Mouse (Mus musculus): ENCODE data around the gene Fbxw24.
"Not testable (repeated sequence)": the region's sequence is repeated elsewhere in the genome, so short reads cannot be mapped to it uniquely, and the experiment has no call there.

Fbxw24 gene

DNA sequence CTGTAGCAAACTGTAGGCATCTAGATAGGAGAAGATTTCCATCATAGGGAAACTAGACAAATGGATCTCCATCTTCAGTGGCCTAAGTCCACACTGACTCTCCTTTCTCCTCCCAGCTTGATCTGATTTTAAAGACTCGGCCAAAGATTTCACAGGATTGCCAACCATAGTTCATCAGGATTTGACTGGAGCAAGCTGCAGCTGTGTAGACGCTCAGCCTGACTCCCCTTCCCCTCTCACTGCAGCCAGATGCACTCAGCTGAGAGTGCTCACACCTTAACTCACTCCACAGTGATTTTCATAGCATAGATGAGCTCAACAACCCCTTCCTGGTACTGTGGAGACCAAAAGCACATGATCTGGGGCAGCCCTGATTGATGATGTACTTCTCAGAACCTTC, at the start of gene Fbxw24:
Fbxw24 (minus strand) TSS at position 101 of the 400 bp plus-strand sequence.
- not testable (repeated sequence) for DNase-seq (ENCODE audit: low spot score in 2 of 2)

- not testable (repeated sequence) for DNase-seq (ENCODE audit: low spot score in 2 of 2)
These were observed 38.7 kb upstream of the Fbxw24 start, which contains the start of gene Fbxw25 for GRCm38 (mm10) chr9:109664552-109664951. Gene Fbxw25, minus strand, starts transcription at chr9:109664652.

- DNase-seq (ENCODE audit: low spot score in 2 of 2): peak; percentile 0 to 1
These were observed 19.0 kb downstream of the Fbxw24 start for GRCm38 (mm10) chr9:109606837-109607236.

GRCm38 (mm10) chr9:109602128-109602527, 23.7 kb downstream of the Fbxw24 start:
- not testable (repeated sequence) for DNase-seq (ENCODE audit: low spot score in 2 of 2)

DNA sequence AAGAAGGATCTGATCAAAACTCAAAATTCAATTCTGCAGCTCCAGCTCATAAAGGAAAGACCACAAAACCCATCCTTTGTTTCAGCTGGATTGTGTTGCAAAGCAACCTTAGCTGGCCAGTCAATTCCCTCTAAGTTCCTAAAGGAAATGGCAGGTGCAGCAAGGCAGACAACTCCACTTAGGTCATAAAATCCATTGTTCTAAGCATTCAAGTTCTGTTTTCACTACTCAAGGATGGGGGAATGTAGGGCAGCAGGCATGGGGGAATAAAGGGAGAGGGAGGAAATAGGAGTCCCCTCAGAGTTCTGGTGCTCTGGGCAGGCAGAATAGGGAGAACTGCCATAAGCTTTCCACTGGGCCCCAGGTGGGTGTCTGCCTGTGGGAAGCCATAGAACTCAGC, 28.6 kb downstream of the Fbxw24 start:
- no peak for DNase-seq (ENCODE audit: low spot score in 2 of 2)

DNA sequence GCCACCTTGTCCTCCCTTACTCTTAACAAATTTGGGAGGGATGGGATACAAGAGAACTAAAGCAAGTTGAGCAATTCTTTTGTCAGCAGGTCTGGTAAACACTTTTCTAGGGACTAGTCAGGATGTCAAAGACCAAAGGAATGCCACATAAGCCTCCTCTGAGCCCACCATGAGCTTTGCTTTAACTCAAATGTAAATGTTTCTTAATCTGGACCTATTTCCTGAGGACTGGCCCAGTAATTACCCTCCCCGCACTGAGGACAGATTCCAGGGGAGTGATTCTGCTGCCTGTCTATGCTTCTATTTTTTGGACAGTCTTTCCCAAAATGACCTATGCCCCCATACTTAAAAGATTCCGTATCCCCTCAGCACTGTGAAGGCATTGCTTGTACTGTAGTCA, 31.0 kb downstream of the Fbxw24 start:
- DNase-seq (ENCODE audit: low spot score in 2 of 2): no peak

DNA sequence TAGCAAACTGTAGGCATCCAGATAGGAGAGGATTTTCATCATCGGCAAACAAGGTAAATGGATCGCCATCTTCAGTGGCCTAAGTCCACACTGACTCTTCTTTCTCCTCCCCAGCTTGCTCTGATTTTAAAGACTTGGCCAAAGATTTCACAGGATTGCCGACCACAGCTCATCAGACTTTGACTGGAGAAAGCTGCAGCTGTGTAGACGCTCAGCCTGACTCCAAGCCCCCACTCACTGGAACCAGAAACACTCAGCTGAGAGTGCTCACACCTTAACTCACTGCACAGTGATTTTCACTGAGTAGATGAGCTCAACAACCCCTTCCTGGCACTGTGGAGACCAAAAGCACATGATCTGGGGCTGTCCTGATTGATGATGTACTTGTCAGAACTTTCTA, 57.7 kb downstream of the Fbxw24 start, which contains the start of gene Fbxw15:
Fbxw15 (minus strand) TSS at position 101 of the 400 bp plus-strand sequence.
- not testable (repeated sequence) for DNase-seq (ENCODE audit: low spot score in 2 of 2)

- no peak for DNase-seq (ENCODE audit: low spot score in 2 of 2)
These were observed 60.3 kb downstream of the Fbxw24 start for GRCm38 (mm10) chr9:109565546-109565945.

DNA sequence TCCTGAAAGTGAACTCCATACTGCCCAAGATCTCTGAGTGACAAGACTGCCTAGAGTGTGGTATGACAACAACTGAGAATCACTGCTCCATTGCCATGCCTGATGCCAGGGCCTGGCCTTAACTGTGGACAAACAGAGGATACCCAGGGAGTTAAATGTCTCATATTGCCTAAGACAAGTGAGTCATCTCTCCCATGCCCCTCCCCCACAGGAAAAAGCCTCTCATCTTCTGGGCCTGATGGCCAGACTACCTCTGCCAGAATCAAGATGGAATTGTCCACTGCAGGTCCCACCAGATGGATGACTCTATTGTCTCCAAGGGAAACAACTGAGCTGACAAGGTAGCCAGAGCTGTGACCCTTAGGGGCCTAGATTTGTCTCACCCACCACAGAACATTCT, 63.8 kb downstream of the Fbxw24 start:
- not testable (repeated sequence) for DNase-seq (ENCODE audit: low spot score in 2 of 2)

DNA sequence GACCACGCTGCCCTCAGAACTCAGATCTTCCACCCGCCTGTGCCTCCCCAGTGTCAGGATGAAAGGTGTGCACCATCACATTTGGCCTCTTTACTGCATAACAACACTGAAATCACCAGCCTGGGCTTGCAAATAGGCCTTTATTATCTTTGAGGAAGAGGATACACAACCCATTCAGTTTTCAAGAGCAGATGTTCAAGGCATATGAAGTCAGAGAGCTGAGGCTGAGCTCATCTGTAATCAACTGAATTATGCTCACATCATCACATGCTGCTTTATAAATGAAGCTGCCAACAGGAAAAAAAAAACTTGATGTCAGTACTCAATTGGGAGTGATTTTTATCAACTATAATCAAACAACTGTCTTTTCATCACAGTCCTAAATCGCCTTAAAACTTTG, 73.4 kb downstream of the Fbxw24 start:
- DNase-seq (ENCODE audit: low spot score in 2 of 2): no peak
